Mouse (Mus musculus) ovary, postnatal 14 days (tissue): ENCODE measurements around the gene Ccr10.
"Not testable (repeated sequence)": the region's sequence is repeated elsewhere in the genome, so short reads cannot be mapped to it uniquely, and the experiment has no call there.

Experiments used
- DNase-seq: peaks from one replicate; pipeline ENCODE4 v3.0.0; 2022; ENCODE audit warnings: low spot score

Ccr10 gene

GRCm38 (mm10) chr11:101171721-101172433, 3.4 kb downstream of the Ccr10 start:
- DNase-seq: peak; percentile 55

- DNase-seq: peak; percentile 83
Observed at GRCm38 (mm10) chr11:101170811-101171610, 4.2 kb downstream of the Ccr10 start, which contains the start of gene Plekhh3. Plekhh3 (minus strand) TSS chr11:101171351.

GRCm38 (mm10) chr11:101170354-101170810, 4.9 kb downstream of the Ccr10 start, which contains the start of gene Cntnap1:
Cntnap1 (plus strand) TSS chr11:101170523.
- DNase-seq: peak; percentile 61

- no peak for DNase-seq
Observed at GRCm38 (mm10) chr11:101169301-101170107, 5.7 kb downstream of the Ccr10 start.

- DNase-seq: no peak
Observed at GRCm38 (mm10) chr11:101168301-101168980, 6.8 kb downstream of the Ccr10 start.

GRCm38 (mm10) chr11:101167963-101168300, 7.3 kb downstream of the Ccr10 start:
- DNase-seq: no peak

GRCm38 (mm10) chr11:101167211-101167962, 7.9 kb downstream of the Ccr10 start:
- DNase-seq: no peak

- no peak for DNase-seq
Observed at GRCm38 (mm10) chr11:101166357-101166756, 8.9 kb downstream of the Ccr10 start.

GRCm38 (mm10) chr11:101164677-101165580, 10.3 kb downstream of the Ccr10 start:
- DNase-seq: no peak

- no peak for DNase-seq
Observed at GRCm38 (mm10) chr11:101164351-101164665, 10.9 kb downstream of the Ccr10 start.

GRCm38 (mm10) chr11:101163476-101164350, 11.5 kb downstream of the Ccr10 start:
- no peak for DNase-seq

GRCm38 (mm10) chr11:101162772-101163171, 12.5 kb downstream of the Ccr10 start:
- DNase-seq: no peak

GRCm38 (mm10) chr11:101162301-101162700, 12.9 kb downstream of the Ccr10 start:
- DNase-seq: no peak

- DNase-seq: no peak
Observed at GRCm38 (mm10) chr11:101161551-101161950, 13.7 kb downstream of the Ccr10 start.

GRCm38 (mm10) chr11:101160981-101161505, 14.2 kb downstream of the Ccr10 start:
- not testable (repeated sequence) for DNase-seq

GRCm38 (mm10) chr11:101160151-101160550, 15.1 kb downstream of the Ccr10 start:
- DNase-seq: not testable (repeated sequence)

- DNase-seq: no peak
Observed at GRCm38 (mm10) chr11:101155728-101156371, 19.4 kb downstream of the Ccr10 start, which contains the start of gene Tubg2. Tubg2 (plus strand) TSS chr11:101155907.

- no peak for DNase-seq
Observed at GRCm38 (mm10) chr11:101155151-101155550, 20.1 kb downstream of the Ccr10 start.
